In genomic region chr7:139434095-139434830, GRCm38 (mm10) we compare ENCODE assay signal across 8 mouse cellular contexts. TPM values are rescaled to one million over a fixed set of nuclear protein-coding genes. Genes with fewer than 3 reads are reported as not detected.
A peak's percentile ranks its signal among the peaks of the same experiment; 100 is the strongest.
DNase-seq lines count a peak whose midpoint lies in the region; ATAC-seq and TF ChIP-seq lines count a peak whose summit lies in the region.

No protein-coding gene starts in this region.

- WGBS in heart, embryonic 12.5 days, result 22% methylated on average over 5 of the region's 5 CpGs
- WGBS in hindbrain, postnatal 0 days, result 82% methylated on average over 5 of the region's 5 CpGs

- peaks cover 4% of the 10 kb centered on the region for H3K36me3 ChIP-seq in heart, embryonic 12.5 days
- H3K36me3 ChIP-seq in hindbrain, postnatal 0 days (ENCODE audit: insufficient read depth, low read length), result no peaks in the 10 kb centered on the region

- no peaks in the 10 kb centered on the region for H3K27me3 ChIP-seq in heart, embryonic 12.5 days (replicated peaks)
- H3K27me3 ChIP-seq in hindbrain, postnatal 0 days (ENCODE audit: insufficient read depth, low read length), result no peaks in the 10 kb centered on the region

- H3K9me3 ChIP-seq in heart, embryonic 12.5 days (replicated peaks), result peaks cover 3% of the 10 kb centered on the region; the same call in 1 of the 2 replicates
- no peaks in the 10 kb centered on the region for H3K9me3 ChIP-seq in hindbrain, postnatal 0 days (ENCODE audit: low read length)

- H3K4me2 ChIP-seq in heart, embryonic 12.5 days, result peak overlapping the region; percentile 46
- H3K4me2 ChIP-seq in hindbrain, postnatal 0 days (ENCODE audit: low read depth, low read length), result no peak overlapping the region

- DNase-seq in adrenal gland, postnatal 10 days, result peak; percentile 43
- no peak for DNase-seq in adrenal gland, adult 8-10 months
- peak; percentile 74 for DNase-seq in kidney, postnatal 10 days
- peak; percentile 70 for DNase-seq in lung, postnatal 14 days
- no peak for DNase-seq in hindbrain, postnatal 0 days (ENCODE audit: low spot score)
- no peak for DNase-seq in gastrocnemius, adult 8-10 months (ENCODE audit: low spot score in 2 of 2)
- DNase-seq in embryo, embryonic 10 days (ENCODE audit: low spot score), result no peak

- peak overlapping the region; percentile 87 for H3K27ac ChIP-seq in heart, embryonic 12.5 days (ENCODE audit: poor library complexity, severe bottlenecking)
- no peak overlapping the region for H3K27ac ChIP-seq in hindbrain, postnatal 0 days

- H3K9ac ChIP-seq in heart, embryonic 12.5 days, result peak overlapping the region; percentile 48; the same call in 1 of the 2 replicates
- H3K9ac ChIP-seq in hindbrain, postnatal 0 days (replicated peaks; ENCODE audit: low read length), result no peak overlapping the region

- peak; percentile 83 for ATAC-seq in heart, embryonic 12.5 days (ENCODE audit: insufficient number of reproducible peaks, low FRiP score)
- no peak for ATAC-seq in hindbrain, postnatal 0 days

- no peak overlapping the region for H3K4me3 ChIP-seq in heart, embryonic 12.5 days
- no peak overlapping the region for H3K4me3 ChIP-seq in hindbrain, postnatal 0 days (ENCODE audit: low read length)

- H3K4me1 ChIP-seq in heart, embryonic 12.5 days (replicated peaks), result peaks cover 60% of the 10 kb centered on the region
- H3K4me1 ChIP-seq in hindbrain, postnatal 0 days (ENCODE audit: insufficient read depth, low read length), result no peaks in the 10 kb centered on the region

- no peak for TF ChIP-seq CTCF in hindbrain, postnatal 0 days (IDR thresholded peaks at IDR 0.05; ENCODE audit: low read depth)

RNA-seq across cellular contexts. Expression of gene Inpp5a, which starts 45.4 kb away (rescaled TPM):
- total RNA-seq in adrenal gland, postnatal 10 days (2021), result 10 to 100 TPM; 59.4 to 64.1 TPM
- 10 to 100 TPM; 85.2 to 98.8 (median 89.6) TPM for total RNA-seq in adrenal gland, adult 8-10 months (2022)
- 96.3 and 104 TPM in 2 replicates for polyA plus RNA-seq in heart, embryonic 12.5 days (2016; fragmentation: Nextera tagmentation; extraction: Ambion mirVana)
- 16.6 and 17.5 TPM in 2 replicates for total RNA-seq in hindbrain, postnatal 0 days (2014; rRNA removed)
- 23.6 and 25.3 TPM in 2 replicates for polyA plus RNA-seq in hindbrain, postnatal 0 days (2015; fragmentation: Nextera tagmentation; extraction: Ambion mirVana)
- total RNA-seq in gastrocnemius, adult 8-10 months (2022), result 10 to 100 TPM; 74.7 to 91.2 (median 87.5) TPM

Comparison
In these comparisons a context has a peak if more than half of its experiments do, and no peak if none do; other contexts are left out.
1. DNase-seq: peak in adrenal gland, postnatal 10 days (single experiment), kidney, postnatal 10 days (single experiment) and lung, postnatal 14 days (single experiment); none in adrenal gland, adult 8-10 months (single experiment), hindbrain, postnatal 0 days (single experiment), gastrocnemius, adult 8-10 months (0 of 2) and embryo, embryonic 10 days (single experiment).